Comparison of ENCODE assay signal across 8 mouse cellular contexts in the genomic region with DNA sequence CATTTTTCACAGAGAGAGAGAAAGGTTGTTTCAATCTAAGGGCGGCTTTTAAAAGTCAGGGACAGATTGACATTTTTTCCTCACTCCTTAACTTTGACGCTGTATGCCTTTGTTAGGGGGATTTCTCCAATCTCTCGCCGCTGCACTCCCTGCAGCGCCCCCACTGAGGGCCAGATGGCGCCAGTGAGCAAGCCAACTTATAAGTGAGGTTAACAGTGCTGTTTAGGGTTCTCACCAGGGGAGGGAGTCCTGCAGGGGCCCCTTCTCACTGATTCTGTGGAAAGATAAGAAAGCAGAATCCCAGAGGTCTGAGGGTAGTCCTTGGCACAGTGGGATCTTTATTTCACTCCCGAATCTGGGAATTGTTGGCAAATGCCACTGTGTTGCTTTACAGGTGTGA.
DNase-seq lines count a peak whose midpoint lies in the region; ATAC-seq and TF ChIP-seq lines count a peak whose summit lies in the region.

No protein-coding gene starts in this region.

- peak; percentile 22 to 62 for DNase-seq in heart, adult 2 months
- peak; percentile 46 for DNase-seq in embryonic facial prominence, embryonic 14.5 days (ENCODE audit: low spot score)
- DNase-seq in hindbrain, embryonic 11.5 days (ENCODE audit: low spot score), result peak; percentile 87
- peak; percentile 74 to 90 for DNase-seq in layer of hippocampus, postnatal 25 days (ENCODE audit: extremely low spot score in 1 of 2, low spot score in 1 of 2)
- peak; percentile 73 for DNase-seq in mesoderm, embryonic 11.5 days (ENCODE audit: low read depth, low spot score)
- peak; percentile 55 for DNase-seq in stomach, postnatal 0 days (ENCODE audit: low spot score)

- intact Hi-C loops in heart, adult 2 months (cut with DNase I), result no loop called here

- H3K9ac ChIP-seq in heart, adult 2 months (ENCODE audit: low read depth, low read length), result no peak overlapping the region
- H3K9ac ChIP-seq in heart, embryonic 12.5 days, result no peak overlapping the region
- H3K9ac ChIP-seq in embryonic facial prominence, embryonic 14.5 days (ENCODE audit: low read depth, low read length), result no peak overlapping the region
- H3K9ac ChIP-seq in hindbrain, embryonic 11.5 days (ENCODE audit: low read depth, low read length), result 0 out of 2 replicates have a peak overlapping the region, but pooled peaks have one; percentile 42
- H3K9ac ChIP-seq in stomach, postnatal 0 days (ENCODE audit: low read length), result no peak overlapping the region

- TF ChIP-seq POLR2A in heart, adult 2 months (IDR thresholded peaks at IDR 0.05; ENCODE audit: insufficient read depth, low read depth, low read length), result no peak
- no peak for TF ChIP-seq POLR2A in bone marrow macrophage, adult 2 months (IDR thresholded peaks at IDR 0.05; ENCODE audit: borderline replicate concordance, low read depth, low read length)

- 12% methylated on average over 7 of the region's 7 CpGs for WGBS in heart, adult 2 months
- WGBS in heart, embryonic 12.5 days, result 5% methylated on average over 7 of the region's 7 CpGs
- WGBS in embryonic facial prominence, embryonic 14.5 days, result 7% methylated on average over 7 of the region's 7 CpGs
- WGBS in hindbrain, embryonic 11.5 days, result 8% methylated on average over 7 of the region's 7 CpGs
- WGBS in stomach, postnatal 0 days, result 4% methylated on average over 7 of the region's 7 CpGs

- TF ChIP-seq EP300 in heart, adult 2 months (IDR thresholded peaks at IDR 0.05; ENCODE audit: insufficient read depth, low read depth, low read length), result 0 out of 2 replicates have a peak, but pooled peaks have one; percentile 20
- TF ChIP-seq EP300 in stomach, postnatal 0 days (optimal IDR thresholded peaks at IDR 0.05), result no peak

- no peak overlapping the region for H3K27ac ChIP-seq in heart, adult 2 months
- H3K27ac ChIP-seq in heart, embryonic 12.5 days (ENCODE audit: poor library complexity, severe bottlenecking), result no peak overlapping the region
- no peak overlapping the region for H3K27ac ChIP-seq in bone marrow macrophage, adult 2 months (ENCODE audit: insufficient read depth, low read depth, low read length)
- no peak overlapping the region for H3K27ac ChIP-seq in embryonic facial prominence, embryonic 14.5 days (replicated peaks; ENCODE audit: low read depth, low read length)
- no peak overlapping the region for H3K27ac ChIP-seq in hindbrain, embryonic 11.5 days (ENCODE audit: low read depth, low read length)
- no peak overlapping the region for H3K27ac ChIP-seq in stomach, postnatal 0 days (replicated peaks)

- no peak overlapping the region for H3K4me3 ChIP-seq in heart, adult 2 months
- H3K4me3 ChIP-seq in heart, embryonic 12.5 days, result no peak overlapping the region
- no peak overlapping the region for H3K4me3 ChIP-seq in bone marrow macrophage, adult 2 months (ENCODE audit: insufficient read depth, low read length)
- no peak overlapping the region for H3K4me3 ChIP-seq in embryonic facial prominence, embryonic 14.5 days (ENCODE audit: low read depth, low read length)
- H3K4me3 ChIP-seq in hindbrain, embryonic 11.5 days (ENCODE audit: low read depth, low read length), result no peak overlapping the region; the same call in 1 of the 2 replicates
- H3K4me3 ChIP-seq in stomach, postnatal 0 days (ENCODE audit: low read depth, low read length), result no peak overlapping the region

- H3K27me3 ChIP-seq in heart, adult 2 months (ENCODE audit: control insufficient read depth, insufficient read depth, low read length), result no peaks in the 10 kb centered on the region
- H3K27me3 ChIP-seq in heart, embryonic 12.5 days (replicated peaks), result 0 out of 2 replicates have a peak, but pooled peaks cover 3% of the 10 kb centered on the region
- 0 out of 2 replicates have a peak, but pooled peaks cover 5% of the 10 kb centered on the region for H3K27me3 ChIP-seq in embryonic facial prominence, embryonic 14.5 days (replicated peaks; ENCODE audit: control insufficient read depth, insufficient read depth, low read length)
- H3K27me3 ChIP-seq in hindbrain, embryonic 11.5 days (ENCODE audit: control insufficient read depth, insufficient read depth, low read length), result no peaks in the 10 kb centered on the region
- no peaks in the 10 kb centered on the region for H3K27me3 ChIP-seq in stomach, postnatal 0 days (ENCODE audit: control insufficient read depth, insufficient read depth, low read length)

- H3K4me1 ChIP-seq in heart, adult 2 months (ENCODE audit: control insufficient read depth, insufficient read depth, low read length), result peaks cover 2% of the 10 kb centered on the region
- peaks cover 15% of the 10 kb centered on the region for H3K4me1 ChIP-seq in heart, embryonic 12.5 days (replicated peaks)
- H3K4me1 ChIP-seq in bone marrow macrophage, adult 2 months (ENCODE audit: control insufficient read depth, insufficient read depth, low read length), result peaks cover 5% of the 10 kb centered on the region; the same call in 1 of the 2 replicates
- H3K4me1 ChIP-seq in embryonic facial prominence, embryonic 14.5 days (ENCODE audit: control insufficient read depth, insufficient read depth, low read length), result no peaks in the 10 kb centered on the region
- no peaks in the 10 kb centered on the region for H3K4me1 ChIP-seq in hindbrain, embryonic 11.5 days (replicated peaks; ENCODE audit: control insufficient read depth, insufficient read depth, low read length)
- no peaks in the 10 kb centered on the region for H3K4me1 ChIP-seq in stomach, postnatal 0 days (replicated peaks; ENCODE audit: control insufficient read depth, insufficient read depth)

- TF ChIP-seq CTCF in heart, adult 2 months (IDR thresholded peaks at IDR 0.05), result no peak; the same call in 1 of the 2 replicates
- peak; percentile 99 for TF ChIP-seq CTCF in bone marrow macrophage, adult 2 months (IDR thresholded peaks at IDR 0.05; ENCODE audit: low read depth, low read length)
- TF ChIP-seq CTCF in stomach, postnatal 0 days (IDR thresholded peaks at IDR 0.05; ENCODE audit: low read depth), result peak; percentile 91

- no peaks in the 10 kb centered on the region for H3K79me2 ChIP-seq in heart, adult 2 months (replicated peaks; ENCODE audit: control insufficient read depth, insufficient read depth, low read length)

- H3K9me3 ChIP-seq in heart, embryonic 12.5 days (replicated peaks), result no peaks in the 10 kb centered on the region
- H3K9me3 ChIP-seq in embryonic facial prominence, embryonic 14.5 days (ENCODE audit: control insufficient read depth, low read length), result no peaks in the 10 kb centered on the region
- no peaks in the 10 kb centered on the region for H3K9me3 ChIP-seq in hindbrain, embryonic 11.5 days (ENCODE audit: control insufficient read depth, low read length)
- H3K9me3 ChIP-seq in stomach, postnatal 0 days (ENCODE audit: control insufficient read depth, low read length), result no peaks in the 10 kb centered on the region

- no peak for ATAC-seq in heart, embryonic 12.5 days (ENCODE audit: insufficient number of reproducible peaks, low FRiP score)
- ATAC-seq in embryonic facial prominence, embryonic 14.5 days (ENCODE audit: low read depth), result no peak
- peak; percentile 72 for ATAC-seq in hindbrain, embryonic 11.5 days (ENCODE audit: low FRiP score)
- ATAC-seq in stomach, postnatal 0 days (ENCODE audit: low FRiP score, low TSS enrichment), result no peak

- no peak overlapping the region for H3K4me2 ChIP-seq in heart, embryonic 12.5 days
- peak overlapping the region; percentile 2; the same call in 1 of the 2 replicates for H3K4me2 ChIP-seq in embryonic facial prominence, embryonic 14.5 days (ENCODE audit: low read depth, low read length)
- H3K4me2 ChIP-seq in hindbrain, embryonic 11.5 days (replicated peaks; ENCODE audit: low read depth, low read length), result peak overlapping the region; percentile 17; the same call in 1 of the 2 replicates
- H3K4me2 ChIP-seq in stomach, postnatal 0 days (replicated peaks; ENCODE audit: low read depth), result no peak overlapping the region

- H3K36me3 ChIP-seq in heart, adult 2 months (ENCODE audit: control insufficient read depth, insufficient read depth, low read length), result no peaks in the 10 kb centered on the region
- no peaks in the 10 kb centered on the region for H3K36me3 ChIP-seq in heart, embryonic 12.5 days
- H3K36me3 ChIP-seq in embryonic facial prominence, embryonic 14.5 days (ENCODE audit: control insufficient read depth, insufficient read depth, low read length), result no peaks in the 10 kb centered on the region
- no peaks in the 10 kb centered on the region for H3K36me3 ChIP-seq in hindbrain, embryonic 11.5 days (ENCODE audit: control insufficient read depth, insufficient read depth, low read length)
- no peaks in the 10 kb centered on the region for H3K36me3 ChIP-seq in stomach, postnatal 0 days (ENCODE audit: control insufficient read depth, insufficient read depth, low read length)

Comparison
In these comparisons a context has a peak if more than half of its experiments do, and no peak if none do; other contexts are left out.
1. H3K4me2 ChIP-seq: peak in embryonic facial prominence, embryonic 14.5 days (single experiment) and hindbrain, embryonic 11.5 days (single experiment); none in heart, embryonic 12.5 days (single experiment) and stomach, postnatal 0 days (single experiment).
2. Peak in every context shown above with its lines, with median percentiles within 50 percentile points of each other: DNase-seq.